Mouse (Mus musculus) hindbrain, embryonic 16.5 days (tissue): ENCODE data around the gene Sftpa1. TPM values are rescaled to one million over a fixed set of nuclear protein-coding genes. Genes with fewer than 3 reads are reported as not detected.

Source experiments
- ATAC-seq: fragments of 200-750 bp; cut with Nextera tagmentation; 2 replicates; pipeline ENCODE4 v1.8.0; 2017; ENCODE audit warnings: moderate TSS enrichment, moderate library complexity
- H3K27ac ChIP-seq: fragments of 300-500 bp; sonication (generic); 2 replicates; pipeline ENCODE4 v1.5.1; 2014; ENCODE audit warnings: low read depth, mild to moderate bottlenecking, control low read depth, low read length, moderate library complexity
- H3K27me3 ChIP-seq: fragments of 300-500 bp; sonication (generic); replicated peaks from 2 replicates; pipeline ENCODE4 v1.6.1; 2014; ENCODE audit warnings: low read length; ENCODE audit not compliant: control insufficient read depth, insufficient read depth
- H3K36me3 ChIP-seq: fragments of 300-500 bp; sonication (generic); 2 replicates; pipeline ENCODE4 v1.6.1; 2014; ENCODE audit warnings: mild to moderate bottlenecking, low read length, moderate library complexity, mixed read lengths; ENCODE audit not compliant: control insufficient read depth, insufficient read depth
- H3K4me1 ChIP-seq: fragments of 300-500 bp; sonication (generic); 2 replicates; pipeline ENCODE4 v1.6.1; 2014; ENCODE audit warnings: low read depth, low read length; ENCODE audit not compliant: control insufficient read depth, insufficient read depth
- H3K4me2 ChIP-seq: fragments of 300-500 bp; sonication (generic); 2 replicates; pipeline ENCODE4 v1.6.1; 2014; ENCODE audit warnings: mild to moderate bottlenecking, low read length, control low read depth, moderate library complexity
- H3K4me3 ChIP-seq: fragments of 300-500 bp; sonication (generic); 2 replicates; pipeline ENCODE4 v1.5.1; 2014; ENCODE audit warnings: mild to moderate bottlenecking, low read length, control low read depth, moderate library complexity
- H3K9ac ChIP-seq: fragments of 300-500 bp; sonication (generic); 2 replicates; pipeline ENCODE4 v1.6.1; 2014; ENCODE audit warnings: low read depth, mild to moderate bottlenecking, control low read depth, low read length, moderate library complexity
- H3K9me3 ChIP-seq: fragments of 300-500 bp; sonication (generic); 2 replicates; pipeline ENCODE4 v1.6.1; 2014; ENCODE audit warnings: mild to moderate bottlenecking, low read length, moderate library complexity; ENCODE audit not compliant: control insufficient read depth
- WGBS: fragments of 180-500 bp; shearing (Covaris S2); extraction: QIAGEN DNeasy Blood & Tissue Kit; methylation state at CpG from one replicate; pipeline ENCODE4 v1.1.7; 2014; 5-methylcytosine and 5-hydroxymethylcytosine counted together
- polyA plus RNA-seq: library from polyadenylated mRNA; unstranded; fragments of >200 nt; fragmentation: Nextera tagmentation; extraction: Ambion mirVana; gene quantifications from 2 replicates; pipeline ENCODE4 v1.2.1, GENCODE M21; 2015

Gene Sftpa1
- polyA plus RNA-seq, 1 experiment from 2014 or later = not detected

GRCm38 (mm10) chr14:41146922-41147321 is 15.3 kb downstream of the Sftpa1 start:
- no peak overlapping the region for H3K4me2 ChIP-seq
- WGBS = 82% methylated on average over 3 of the region's 3 CpGs

GRCm38 (mm10) chr14:41147356-41147755 is 15.8 kb downstream of the Sftpa1 start:
- 79% methylated on average over 2 of the region's 2 CpGs for WGBS
- Histone ChIP-seq H3K36me3 (no peaks in the 10 kb centered on the region), H3K27me3 (no peaks in the 10 kb centered on the region), H3K4me3 (no peak overlapping the region), H3K4me2 (no peak overlapping the region), H3K27ac (no peak overlapping the region), H3K4me1 (no peaks in the 10 kb centered on the region), H3K9ac (no peak overlapping the region), H3K9me3 (no peaks in the 10 kb centered on the region)
- no peak for ATAC-seq

More at GRCm38 (mm10) chr14:41146922-41147321, 15.3 kb downstream of the Sftpa1 start:
- Histone ChIP-seq H3K9ac (no peak overlapping the region), H3K4me3 (no peak overlapping the region), H3K4me1 (no peaks in the 10 kb centered on the region), H3K9me3 (no peaks in the 10 kb centered on the region), H3K36me3 (no peaks in the 10 kb centered on the region), H3K27me3 (no peaks in the 10 kb centered on the region), H3K27ac (no peak overlapping the region)
- ATAC-seq = no peak

- no peak within 1 kb of the TSS for H3K27ac ChIP-seq
- no peak within 1 kb of the TSS for H3K9ac ChIP-seq
- no peaks in the 10 kb centered on the region for H3K27me3 ChIP-seq
- no peaks in the 10 kb centered on the region for H3K9me3 ChIP-seq
- no peaks in the 10 kb centered on the region for H3K4me1 ChIP-seq
- WGBS = 87% methylated on average over 7 of the region's 7 CpGs
- no peak for ATAC-seq
- H3K36me3 ChIP-seq = no peaks in the 10 kb centered on the region
- H3K4me2 ChIP-seq = no peak within 1 kb of the TSS
- H3K4me3 ChIP-seq = no peak within 1 kb of the TSS
Observed at GRCm38 (mm10) chr14:41151220-41151898, 19.8 kb downstream of the Sftpa1 start, which contains the start of gene Mbl1. TSS of gene Mbl1 (plus strand) at chr14:41151458.

GRCm38 (mm10) chr14:41160076-41160475 is 28.5 kb downstream of the Sftpa1 start:
- no peak overlapping the region for H3K4me3 ChIP-seq
- H3K4me1 ChIP-seq = no peaks in the 10 kb centered on the region
- no peaks in the 10 kb centered on the region for H3K9me3 ChIP-seq
- WGBS = 85% methylated on average over 4 of the region's 4 CpGs
- no peak for ATAC-seq
- H3K27ac ChIP-seq = no peak overlapping the region
- H3K36me3 ChIP-seq = no peaks in the 10 kb centered on the region
- no peaks in the 10 kb centered on the region for H3K27me3 ChIP-seq
- no peak overlapping the region for H3K4me2 ChIP-seq
- H3K9ac ChIP-seq = no peak overlapping the region

GRCm38 (mm10) chr14:41160743-41161142 is 29.2 kb downstream of the Sftpa1 start:
- WGBS = 57% methylated on average over 1 of the region's 1 CpGs
- ATAC-seq = no peak
- Histone ChIP-seq H3K36me3 (no peaks in the 10 kb centered on the region), H3K4me3 (no peak overlapping the region), H3K4me2 (no peak overlapping the region), H3K27ac (no peak overlapping the region), H3K27me3 (no peaks in the 10 kb centered on the region), H3K9ac (no peak overlapping the region), H3K4me1 (no peaks in the 10 kb centered on the region), H3K9me3 (no peaks in the 10 kb centered on the region)

GRCm38 (mm10) chr14:41162663-41163062 is 31.1 kb downstream of the Sftpa1 start:
- H3K4me1 ChIP-seq = no peaks in the 10 kb centered on the region
- no peaks in the 10 kb centered on the region for H3K27me3 ChIP-seq
- H3K9me3 ChIP-seq = no peaks in the 10 kb centered on the region
- 28% methylated on average over 2 of the region's 2 CpGs for WGBS
- H3K4me3 ChIP-seq = no peak overlapping the region
- no peak for ATAC-seq
- H3K27ac ChIP-seq = no peak overlapping the region
- no peaks in the 10 kb centered on the region for H3K36me3 ChIP-seq
- H3K4me2 ChIP-seq = no peak overlapping the region
- no peak overlapping the region for H3K9ac ChIP-seq

GRCm38 (mm10) chr14:41167278-41167677 is 35.7 kb downstream of the Sftpa1 start:
- no peaks in the 10 kb centered on the region for H3K27me3 ChIP-seq
- H3K4me2 ChIP-seq = no peak overlapping the region
- no peak overlapping the region for H3K4me3 ChIP-seq
- no peaks in the 10 kb centered on the region for H3K4me1 ChIP-seq
- H3K36me3 ChIP-seq = no peaks in the 10 kb centered on the region
- WGBS = 61% methylated on average over 5 of the region's 5 CpGs
- H3K27ac ChIP-seq = no peak overlapping the region
- H3K9me3 ChIP-seq = no peaks in the 10 kb centered on the region
- H3K9ac ChIP-seq = no peak overlapping the region
- ATAC-seq = no peak

GRCm38 (mm10) chr14:41168567-41168966 is 37.0 kb downstream of the Sftpa1 start:
- H3K27me3 ChIP-seq = no peaks in the 10 kb centered on the region
- no peak overlapping the region for H3K4me2 ChIP-seq
- H3K36me3 ChIP-seq = no peaks in the 10 kb centered on the region
- no peaks in the 10 kb centered on the region for H3K9me3 ChIP-seq
- H3K4me3 ChIP-seq = no peak overlapping the region
- H3K4me1 ChIP-seq = no peaks in the 10 kb centered on the region
- WGBS = 91% methylated on average over 1 of the region's 1 CpGs
- no peak for ATAC-seq
- no peak overlapping the region for H3K9ac ChIP-seq
- no peak overlapping the region for H3K27ac ChIP-seq

- Histone ChIP-seq H3K27me3 (no peaks in the 10 kb centered on the region), H3K9ac (no peak overlapping the region), H3K4me1 (no peaks in the 10 kb centered on the region), H3K9me3 (no peaks in the 10 kb centered on the region), H3K36me3 (no peaks in the 10 kb centered on the region), H3K4me3 (no peak overlapping the region), H3K4me2 (no peak overlapping the region), H3K27ac (no peak overlapping the region)
- WGBS = 89% methylated on average over 2 of the region's 2 CpGs
- no peak for ATAC-seq
Observed at GRCm38 (mm10) chr14:41170514-41170913, 38.9 kb downstream of the Sftpa1 start.
